Mouse (Mus musculus) lung, postnatal 4 days (tissue): ENCODE measurements around the gene Hoxd4.

Source experiments
- DNase-seq, 2 experiments: peaks; one replicate each; pipeline ENCODE4 v3.0.0; 2021

Hoxd4 gene

DNA sequence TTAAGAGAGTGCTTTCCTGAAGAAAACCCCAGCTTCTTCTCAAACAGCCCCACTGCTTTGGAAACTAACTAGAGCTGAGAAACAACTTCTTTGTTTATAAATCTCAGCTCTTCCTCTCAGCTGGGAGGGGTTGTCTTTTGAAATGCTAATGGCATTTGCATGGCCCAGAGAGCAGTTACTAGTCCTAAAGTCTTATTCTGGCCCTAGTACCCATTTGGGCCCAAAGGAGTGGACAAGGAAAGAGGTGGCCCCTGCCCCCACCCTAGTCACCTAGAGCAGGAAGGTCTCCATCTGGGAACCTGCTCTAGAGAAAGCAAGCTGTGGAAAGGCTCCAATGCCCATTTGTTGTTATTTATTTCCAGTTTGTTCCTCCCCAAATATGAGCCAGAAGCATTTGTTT lies 19.3 kb downstream of the Hoxd4 start:
- no peak for DNase-seq

- no peak for DNase-seq
Observed at GRCm38 (mm10) chr2:74731799-74732512, 20.2 kb downstream of the Hoxd4 start.

- no peak for DNase-seq
Observed at GRCm38 (mm10) chr2:74732513-74733316, 21.0 kb downstream of the Hoxd4 start.

DNA sequence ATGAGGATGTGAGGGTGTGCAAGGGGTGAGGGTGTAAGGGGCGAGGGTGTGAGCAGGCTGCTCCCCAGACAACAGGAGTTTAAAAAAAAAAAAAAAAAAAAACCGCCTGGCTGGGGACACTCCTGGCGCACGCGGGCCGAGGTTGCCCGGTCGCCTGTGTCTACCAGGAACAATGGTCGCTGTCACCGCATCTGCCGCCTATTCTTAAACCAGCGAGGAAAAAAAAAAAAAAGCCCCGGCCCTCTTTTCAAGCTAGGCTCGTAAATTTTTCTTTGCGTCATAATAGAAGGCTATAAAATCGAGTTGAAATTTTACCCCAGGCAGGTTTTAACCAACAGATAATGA lies 21.6 kb downstream of the Hoxd4 start:
- DNase-seq, result no peak

- DNase-seq, result no peak
Observed at GRCm38 (mm10) chr2:74733765-74734164, 22.0 kb downstream of the Hoxd4 start.

- no peak for DNase-seq
Observed at GRCm38 (mm10) chr2:74734451-74734850, 22.7 kb downstream of the Hoxd4 start.

- DNase-seq, result no peak
Observed at GRCm38 (mm10) chr2:74734996-74735811, 23.5 kb downstream of the Hoxd4 start.

DNA sequence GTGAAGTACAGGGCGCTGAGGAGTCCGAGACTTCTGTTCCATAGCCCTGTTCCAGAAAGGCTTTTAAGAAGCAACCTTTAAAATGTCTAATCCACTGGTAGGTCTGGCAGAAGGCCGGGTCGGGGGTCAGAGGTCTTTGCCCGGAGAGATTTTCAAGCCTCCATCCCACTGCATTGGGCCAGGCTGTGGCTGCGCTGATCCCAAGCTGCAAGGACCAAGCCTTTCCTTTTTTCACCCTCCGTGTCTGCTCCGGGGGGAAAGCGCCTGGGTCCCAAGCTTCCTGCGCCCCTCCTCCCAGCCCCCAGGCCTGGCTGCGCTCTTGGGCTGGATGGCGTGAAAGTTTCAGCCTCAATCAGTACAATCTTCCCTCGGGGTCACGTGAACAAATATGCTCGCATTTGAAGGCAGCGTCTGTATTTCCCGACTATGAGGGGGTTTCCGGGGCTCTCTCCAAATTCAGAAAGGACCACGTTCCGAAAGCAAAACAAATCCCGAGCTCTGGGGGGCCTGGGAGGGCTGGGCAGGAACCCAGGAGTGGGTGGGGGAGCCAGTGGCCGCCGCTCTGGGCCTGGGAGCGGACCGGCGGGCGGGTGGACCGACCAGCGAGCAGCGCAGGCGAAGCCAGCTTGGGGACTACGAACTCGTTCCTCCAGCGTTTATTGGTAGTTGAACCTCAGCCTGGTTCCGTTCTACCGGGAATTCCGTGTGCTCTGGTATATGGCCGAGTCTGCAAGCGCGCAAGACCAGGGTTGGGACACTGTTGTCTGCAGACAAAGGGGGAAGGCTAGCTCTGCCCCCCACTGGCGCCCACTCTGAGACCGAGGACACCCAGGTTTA lies 24.3 kb downstream of the Hoxd4 start:
- DNase-seq, result no peak

- DNase-seq, result no peak
Observed at GRCm38 (mm10) chr2:74736688-74737577, 25.2 kb downstream of the Hoxd4 start.

DNA sequence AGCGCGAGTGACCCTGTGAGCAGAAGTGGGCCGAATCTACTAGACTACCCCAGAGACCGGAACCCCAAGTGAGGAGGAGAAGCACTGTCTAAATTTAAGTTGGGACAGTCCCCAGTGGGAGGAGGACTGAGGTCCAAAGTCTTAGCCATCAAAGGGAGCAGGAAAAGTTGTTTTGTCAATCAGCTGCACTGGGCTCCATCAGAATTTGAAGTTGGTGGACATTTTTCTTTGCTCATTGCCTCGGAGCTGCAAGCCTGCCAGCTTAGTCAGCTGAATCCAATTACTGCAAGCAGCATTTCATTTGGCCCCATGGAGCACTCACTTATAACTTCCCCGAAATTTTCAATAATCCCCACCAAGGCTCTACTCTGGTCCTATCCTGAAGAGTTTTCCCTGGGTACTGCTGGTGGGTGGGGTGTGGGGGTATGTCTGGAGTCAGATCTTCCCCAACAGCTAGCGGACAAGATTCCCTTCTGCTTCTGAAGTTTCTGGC lies 25.9 kb downstream of the Hoxd4 start:
- no peak for DNase-seq

DNA sequence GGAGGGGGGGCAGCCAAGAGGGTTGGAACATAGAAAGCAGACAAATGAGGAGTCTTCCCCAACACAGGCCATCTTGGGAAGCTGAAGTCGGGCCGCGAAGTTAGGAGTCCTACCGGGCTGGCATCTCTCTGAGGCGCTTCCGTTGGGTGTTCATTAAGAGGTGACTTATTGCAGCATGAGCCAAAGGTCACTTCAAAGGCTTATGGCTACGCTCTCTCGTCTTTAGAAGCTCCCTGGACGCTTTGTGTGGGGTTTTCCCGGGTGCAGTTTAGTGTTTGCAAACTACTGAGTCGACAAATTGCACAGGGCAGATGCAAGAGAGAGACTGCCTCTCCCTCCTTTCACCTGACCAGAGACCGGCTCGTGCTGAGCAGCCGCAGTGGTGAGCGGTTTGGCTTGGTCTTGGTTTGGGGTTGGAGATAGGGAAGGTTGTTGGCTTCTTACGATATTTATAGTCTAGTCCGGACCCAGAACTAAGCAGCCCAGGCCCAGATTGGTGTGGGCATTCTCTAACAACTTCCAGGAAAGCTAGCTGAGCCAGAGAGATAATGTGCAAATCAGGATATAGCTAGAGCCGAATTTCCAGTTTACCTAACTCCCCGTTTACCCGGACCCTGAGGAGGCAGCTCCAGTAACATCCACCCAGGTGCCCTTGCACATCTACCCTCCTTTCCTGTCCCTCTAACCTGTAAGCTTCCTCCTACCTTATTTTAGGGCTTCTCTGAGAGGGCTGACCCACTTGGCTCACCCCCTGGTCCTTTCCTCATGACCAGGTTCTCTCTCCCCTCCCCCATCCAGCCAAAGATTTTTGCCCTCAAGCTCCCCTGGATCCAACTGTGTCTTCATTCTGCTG lies 27.1 kb downstream of the Hoxd4 start:
- DNase-seq, result no peak

DNA sequence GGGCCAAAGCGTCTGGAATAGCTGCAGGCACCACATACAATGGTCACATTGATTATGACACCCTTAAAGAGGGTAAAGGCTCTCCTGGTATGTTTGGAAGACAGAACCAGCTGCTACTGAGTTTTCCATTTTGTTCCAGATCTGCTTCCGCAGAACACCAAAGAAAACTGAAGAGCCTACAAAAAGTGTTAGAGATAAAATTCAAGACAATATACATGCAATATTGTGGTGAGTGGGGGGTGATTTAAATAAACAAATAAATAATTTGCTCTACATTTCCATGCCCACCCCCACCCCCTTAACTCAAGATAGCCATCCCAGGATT lies 27.7 kb downstream of the Hoxd4 start:
- no peak for DNase-seq

DNA sequence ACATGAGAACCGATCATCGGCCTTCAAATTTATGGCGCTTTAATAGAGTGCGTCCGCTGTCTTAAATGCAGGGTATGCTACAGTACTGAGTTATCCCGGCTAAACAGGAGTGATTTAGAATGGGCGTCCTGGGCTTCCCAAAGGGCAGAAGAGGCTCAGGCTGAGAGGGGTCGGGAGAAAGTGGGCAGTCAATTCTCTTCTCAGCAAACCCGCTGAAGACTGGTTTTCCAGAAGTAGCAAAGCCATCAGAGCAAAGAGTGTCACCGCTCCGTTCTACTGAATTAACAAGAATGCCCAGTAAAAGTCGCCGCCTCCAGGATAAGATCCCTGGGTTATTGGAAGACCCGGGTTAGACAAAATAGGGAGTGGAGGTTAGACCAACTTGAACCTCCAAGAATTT lies 28.1 kb downstream of the Hoxd4 start:
- no peak for DNase-seq

- no peak for DNase-seq
Observed at GRCm38 (mm10) chr2:74740311-74741091, 28.8 kb downstream of the Hoxd4 start.

DNA sequence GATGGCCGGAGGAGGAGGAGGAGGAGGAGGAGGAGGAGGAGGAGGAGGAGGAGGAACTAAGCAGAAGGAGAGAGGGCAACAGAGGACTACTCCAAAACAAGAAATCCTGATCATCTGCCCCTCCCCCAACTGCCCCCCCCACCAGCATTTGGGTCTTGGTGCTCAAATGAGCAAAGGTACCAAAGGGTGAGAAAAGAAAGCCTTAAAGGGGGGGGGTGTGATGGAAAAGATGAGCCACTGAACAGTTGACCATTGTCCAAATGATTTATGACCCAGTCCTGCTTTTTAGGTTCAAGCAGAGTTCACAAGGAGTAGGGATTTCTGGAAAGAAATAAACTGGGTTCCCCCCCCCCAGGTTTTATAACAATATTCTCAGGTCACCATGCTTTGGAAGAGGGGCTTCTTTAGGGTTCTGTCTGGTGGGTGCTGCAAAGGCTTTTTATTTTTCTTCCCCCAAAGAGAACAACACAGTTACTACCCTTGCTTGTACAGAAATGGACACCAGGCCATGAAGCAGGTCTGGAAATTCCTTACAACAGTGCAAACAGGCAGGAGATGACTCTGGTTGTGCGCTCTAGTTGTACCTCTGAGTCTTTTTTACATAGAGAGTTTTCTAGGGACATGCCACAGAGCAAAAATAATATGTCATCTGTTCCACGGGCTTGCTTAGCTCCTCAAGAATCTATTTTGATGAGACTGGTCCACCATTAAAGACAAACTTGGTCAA lies 29.7 kb downstream of the Hoxd4 start:
- DNase-seq, result no peak

- DNase-seq, result no peak
Observed at GRCm38 (mm10) chr2:74741979-74742277, 30.2 kb downstream of the Hoxd4 start.

- DNase-seq, result no peak
Observed at GRCm38 (mm10) chr2:74745540-74746297, 34.0 kb downstream of the Hoxd4 start.

DNA sequence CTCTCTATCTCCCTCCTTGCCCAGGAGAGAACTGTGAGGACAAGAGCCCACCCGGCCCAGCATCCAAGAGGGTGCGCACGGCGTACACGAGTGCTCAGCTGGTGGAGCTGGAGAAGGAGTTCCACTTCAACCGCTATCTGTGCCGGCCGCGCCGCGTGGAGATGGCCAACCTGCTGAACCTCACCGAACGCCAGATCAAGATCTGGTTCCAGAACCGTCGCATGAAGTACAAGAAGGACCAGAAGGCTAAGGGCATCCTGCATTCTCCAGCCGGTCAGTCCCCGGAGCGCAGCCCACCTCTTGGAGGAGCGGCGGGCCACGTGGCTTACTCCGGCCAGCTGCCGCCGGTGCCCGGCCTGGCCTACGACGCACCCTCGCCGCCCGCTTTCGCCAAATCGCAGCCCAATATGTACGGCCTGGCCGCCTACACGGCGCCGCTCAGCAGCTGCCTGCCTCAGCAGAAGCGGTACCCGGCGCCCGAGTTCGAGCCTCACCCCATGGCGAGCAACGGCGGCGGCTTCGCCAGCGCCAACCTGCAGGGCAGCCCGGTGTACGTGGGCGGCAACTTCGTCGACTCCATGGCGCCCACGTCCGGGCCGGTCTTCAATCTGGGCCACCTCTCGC lies 34.7 kb downstream of the Hoxd4 start:
- no peak for DNase-seq
